In genomic region chr7:82410966-82411365, GRCm38 (mm10) we compare ENCODE assay signal across 19 mouse cellular contexts.
"Had no signal": no experiment of that assay in that cellular context is flagged by ENCODE, and none has a peak within 500 bp of the region (broad histone marks: within the 10 kb centered on the region; RNA-seq: fewer than 3 reads in every experiment).

No protein-coding gene starts in this region.

- H3K9ac ChIP-seq: limb, embryonic 12.5 days; limb, embryonic 15.5 days; liver, embryonic 14.5 days; liver, postnatal 0 days; lung, embryonic 14.5 days had no signal

- ATAC-seq: liver, postnatal 0 days had no signal

- H3K27ac ChIP-seq: kidney, postnatal 0 days; layer of hippocampus, adult 2 months; left cerebral cortex, adult 2 months; limb, embryonic 12.5 days; limb, embryonic 15.5 days; liver, embryonic 14.5 days had no signal

- DNase-seq: kidney, adult 2 months; kidney, postnatal 25 days; layer of hippocampus, adult 9-11 months; liver, postnatal 0 days; lung, embryonic 14.5 days; lung, postnatal 10 days; lung, postnatal 4 days; midbrain, embryonic 14.5 days; thymus, adult 18-20 months; thymus, postnatal 14 days; thymus, postnatal 4 days had no signal

- H3K4me3 ChIP-seq: layer of hippocampus, adult 2 months; left cerebral cortex, adult 2 months; limb, embryonic 12.5 days; limb, embryonic 15.5 days had no signal

- H3K9me3 ChIP-seq: limb, embryonic 12.5 days; limb, embryonic 15.5 days had no signal

- H3K27me3 ChIP-seq: limb, embryonic 12.5 days; limb, embryonic 15.5 days had no signal

- H3K4me2 ChIP-seq: limb, embryonic 12.5 days; limb, embryonic 15.5 days; liver, embryonic 11.5 days; lung, embryonic 14.5 days; midbrain, embryonic 11.5 days had no signal

- H3K36me3 ChIP-seq: limb, embryonic 12.5 days; limb, embryonic 15.5 days had no signal

- H3K4me1 ChIP-seq: limb, embryonic 12.5 days; limb, embryonic 15.5 days had no signal
